11 mouse cellular contexts compared by ENCODE assay signal in the genomic region with DNA sequence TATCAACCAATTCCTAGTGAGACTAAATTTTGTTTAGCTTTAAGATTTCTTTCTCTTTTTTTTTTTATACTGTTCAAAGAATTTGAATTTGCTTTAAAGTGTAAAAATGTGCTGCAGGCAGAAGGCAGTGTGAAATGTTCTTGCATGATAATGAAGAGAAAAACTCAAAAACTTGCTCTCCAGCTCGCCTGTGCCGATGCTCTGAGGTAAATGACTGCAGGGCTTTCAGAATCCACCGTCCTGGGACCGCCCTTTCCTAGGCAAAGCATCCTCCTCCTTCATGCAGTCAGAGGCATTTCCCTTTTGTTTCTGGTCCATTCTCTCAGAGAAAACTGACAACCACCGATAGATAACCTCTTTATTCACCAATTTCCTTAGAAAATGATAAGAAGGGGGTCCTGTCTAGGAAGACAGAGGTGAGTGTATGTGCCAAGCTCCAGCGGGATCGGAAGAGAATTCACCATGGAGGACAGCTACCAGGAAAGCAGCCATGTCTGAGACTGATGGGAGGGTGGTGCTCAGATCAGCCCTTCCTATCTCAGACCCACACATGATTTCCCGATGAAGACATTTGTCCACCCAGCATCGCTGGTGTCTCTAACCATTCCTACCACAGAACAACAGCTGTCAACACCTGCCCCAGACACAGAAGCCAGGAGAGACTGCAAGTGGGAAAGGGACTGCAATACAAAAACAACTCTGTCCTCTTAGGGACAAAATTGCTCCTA.
DNase-seq lines count a peak whose midpoint lies in the region; ATAC-seq lines count a peak whose summit lies in the region.
"Had no signal": no experiment of that assay in that cellular context is flagged by ENCODE, and none has a peak within 500 bp of the region (broad histone marks: within the 10 kb centered on the region; RNA-seq: fewer than 3 reads in every experiment).

No protein-coding gene starts in this region.

- peaks cover 30% of the 10 kb centered on the region for H3K4me1 ChIP-seq in heart, embryonic 10.5 days
- peaks cover 20% of the 10 kb centered on the region for H3K4me1 ChIP-seq in midbrain, embryonic 15.5 days
- H3K4me1 ChIP-seq: limb, embryonic 15.5 days had no signal

- ATAC-seq in midbrain, embryonic 15.5 days (replicated peaks): 0 out of 2 replicates have a peak, but pooled peaks have one; percentile 46
- no peak for ATAC-seq in erythroblast, adult 5-6 weeks (replicated peaks; ENCODE audit: low FRiP score, poor library complexity, severe bottlenecking)

- no peak overlapping the region for H3K4me2 ChIP-seq in midbrain, embryonic 15.5 days
- H3K4me2 ChIP-seq: embryonic facial prominence, embryonic 12.5 days; limb, embryonic 15.5 days; neural tube, embryonic 15.5 days had no signal

- peak overlapping the region; percentile 75; the same call in 1 of the 2 replicates for H3K27ac ChIP-seq in heart, embryonic 10.5 days
- peak overlapping the region; percentile 31; the same call in 1 of the 2 replicates for H3K27ac ChIP-seq in midbrain, embryonic 15.5 days
- H3K27ac ChIP-seq: embryonic facial prominence, embryonic 12.5 days; limb, embryonic 15.5 days; neural tube, embryonic 15.5 days had no signal

- peak; percentile 47 to 67 for DNase-seq in left cerebral cortex, postnatal 14 days (ENCODE audit: low spot score in 2 of 2)
- DNase-seq in left cerebral cortex, postnatal 10 days (ENCODE audit: extremely low spot score in 1 of 2, low spot score in 2 of 2): no peak
- no peak for DNase-seq in heart, embryonic 10.5 days (ENCODE audit: low spot score)
- DNase-seq in heart, postnatal 14 days: peak; percentile 46 to 58
- no peak for DNase-seq in urinary bladder, postnatal 4 days (ENCODE audit: low spot score in 2 of 2)
- DNase-seq: cerebellum, adult 11 months had no signal

- 43% methylated on average over 9 of the region's 9 CpGs for WGBS in heart, embryonic 10.5 days
- 48% methylated on average over 9 of the region's 9 CpGs for WGBS in midbrain, embryonic 15.5 days

- no peaks in the 10 kb centered on the region for H3K27me3 ChIP-seq in heart, embryonic 10.5 days (ENCODE audit: insufficient read depth, poor library complexity, severe bottlenecking)
- H3K27me3 ChIP-seq in midbrain, embryonic 15.5 days (replicated peaks): no peaks in the 10 kb centered on the region
- H3K27me3 ChIP-seq: embryonic facial prominence, embryonic 12.5 days; limb, embryonic 15.5 days; neural tube, embryonic 15.5 days had no signal

- no peak overlapping the region for H3K4me3 ChIP-seq in heart, embryonic 10.5 days
- no peak overlapping the region for H3K4me3 ChIP-seq in midbrain, embryonic 15.5 days
- H3K4me3 ChIP-seq: embryonic facial prominence, embryonic 12.5 days; limb, embryonic 15.5 days; neural tube, embryonic 15.5 days had no signal

- H3K9ac ChIP-seq in midbrain, embryonic 15.5 days: no peak overlapping the region
- H3K9ac ChIP-seq: embryonic facial prominence, embryonic 12.5 days; limb, embryonic 15.5 days; neural tube, embryonic 15.5 days had no signal

- no peaks in the 10 kb centered on the region for H3K36me3 ChIP-seq in heart, embryonic 10.5 days
- H3K36me3 ChIP-seq in midbrain, embryonic 15.5 days (replicated peaks): no peaks in the 10 kb centered on the region
- H3K36me3 ChIP-seq: embryonic facial prominence, embryonic 12.5 days; limb, embryonic 15.5 days; neural tube, embryonic 15.5 days had no signal

- intact Hi-C loops in left cerebral cortex, postnatal 14 days (cut with DNase I): loop anchor here (5.0 to 10.0 kb wide), 3 partner anchors 200 to 308 kb away; partner anchors contain the start of gene Sgk1
- intact Hi-C loops in left cerebral cortex, postnatal 10 days (cut with DNase I): loop anchor here (5.0 to 10.0 kb wide), 3 partner anchors 200 to 308 kb away; partner anchors contain the start of gene Sgk1
- intact Hi-C loops in heart, postnatal 14 days (cut with DNase I): loop anchor here (5.0 kb wide), 1 partner anchor 98 kb away; no protein-coding TSS in a partner anchor

- no peaks in the 10 kb centered on the region for H3K9me3 ChIP-seq in heart, embryonic 10.5 days
- no peaks in the 10 kb centered on the region for H3K9me3 ChIP-seq in midbrain, embryonic 15.5 days
- H3K9me3 ChIP-seq: embryonic facial prominence, embryonic 12.5 days; limb, embryonic 15.5 days; neural tube, embryonic 15.5 days had no signal

Comparison
In these comparisons a context has a peak if more than half of its experiments do, and no peak if none do; other contexts are left out.
1. DNase-seq: peak in left cerebral cortex, postnatal 14 days (2 of 2) and heart, postnatal 14 days (2 of 2); none in left cerebral cortex, postnatal 10 days (0 of 2), heart, embryonic 10.5 days (single experiment) and urinary bladder, postnatal 4 days (0 of 2).